Mouse (Mus musculus) spleen, embryonic (tissue): ENCODE data around the gene Olfr1225.
"Not testable (repeated sequence)": the region's sequence is repeated elsewhere in the genome, so short reads cannot be mapped to it uniquely, and the experiment has no call there.

ENCODE experiments used
- CTCF ChIA-PET: fragments of 350-600 bp; sonication (Branson Sonifier 250); formaldehyde crosslinking; loops from one replicate; lab custom pipeline; 2022; lab: Charles Lee

The Olfr1225 gene

DNA sequence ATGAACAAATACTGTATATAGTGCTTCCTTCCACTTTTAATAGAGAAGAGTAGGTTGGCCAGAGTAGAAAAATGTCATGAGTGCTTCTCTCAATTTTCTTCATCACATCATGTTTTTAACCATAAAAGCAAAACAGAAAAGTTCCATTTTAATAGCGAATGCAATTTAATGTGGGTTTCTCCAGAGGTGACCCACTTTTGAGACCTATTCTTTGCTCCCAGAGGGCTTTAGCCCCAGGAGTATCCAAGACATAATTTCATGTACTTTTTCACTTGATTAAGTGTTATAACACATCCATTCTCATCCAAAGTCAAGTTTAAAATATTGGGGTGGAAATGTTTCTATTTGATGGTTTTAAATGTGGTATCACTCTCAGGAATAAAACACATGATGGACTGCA, at the start of gene Olfr1225:
Gene Olfr1225, minus strand, starts transcription at position 101 of the 400 bp plus-strand sequence.
- CTCF ChIA-PET = no interaction called here

- CTCF ChIA-PET = no interaction called here
Observed at GRCm38 (mm10) chr2:89199948-89200347, 25.5 kb upstream of the Olfr1225 start, which contains the start of gene Olfr1226. Gene Olfr1226, minus strand, starts transcription at chr2:89200048.

- CTCF ChIA-PET = no interaction called here
Observed at GRCm38 (mm10) chr2:89196325-89196982, 22.0 kb upstream of the Olfr1225 start.

DNA sequence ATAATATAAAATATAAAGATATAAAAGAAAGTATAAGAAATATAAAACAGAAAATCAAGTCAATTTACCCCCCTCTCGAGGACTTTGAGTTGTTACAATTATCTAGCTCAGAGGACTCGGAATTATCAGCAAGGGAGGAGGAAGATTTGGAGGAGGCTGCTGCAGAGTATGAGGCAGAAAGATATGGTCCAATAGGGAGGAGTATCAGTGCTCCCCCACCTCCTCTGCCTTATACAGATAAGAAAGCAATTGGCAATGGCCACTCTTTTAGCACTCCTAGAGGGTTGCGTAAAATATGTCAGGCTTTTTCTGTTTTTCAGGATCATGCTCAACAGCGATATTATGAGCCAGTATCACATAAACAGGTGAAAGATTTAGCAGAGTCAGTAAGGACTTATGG, 9.8 kb downstream of the Olfr1225 start:
- CTCF ChIA-PET = not testable (repeated sequence)

DNA sequence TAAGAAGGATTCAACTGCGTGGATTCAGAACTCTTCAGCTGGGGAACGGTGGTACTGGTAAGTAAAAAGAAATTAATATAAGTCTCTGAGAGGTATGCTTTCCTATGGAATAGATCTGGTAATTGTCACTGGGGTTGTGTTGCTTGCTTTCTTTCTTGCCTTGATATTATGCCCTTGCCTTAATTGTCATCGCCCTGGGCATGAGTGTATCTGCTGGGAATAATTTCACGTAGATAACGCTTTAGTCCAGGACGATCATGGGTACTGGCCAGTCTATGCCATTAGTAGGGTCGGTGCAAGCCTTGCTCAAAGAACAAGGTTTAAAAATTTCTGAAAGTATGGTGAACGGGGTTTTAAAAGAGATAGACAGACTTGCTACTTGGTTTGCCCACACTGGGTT, 10.5 kb downstream of the Olfr1225 start, which contains the start of gene Olfr1224-ps1:
Gene Olfr1224-ps1, minus strand, starts transcription at position 101 of the 400 bp plus-strand sequence.
- CTCF ChIA-PET = not testable (repeated sequence)

DNA sequence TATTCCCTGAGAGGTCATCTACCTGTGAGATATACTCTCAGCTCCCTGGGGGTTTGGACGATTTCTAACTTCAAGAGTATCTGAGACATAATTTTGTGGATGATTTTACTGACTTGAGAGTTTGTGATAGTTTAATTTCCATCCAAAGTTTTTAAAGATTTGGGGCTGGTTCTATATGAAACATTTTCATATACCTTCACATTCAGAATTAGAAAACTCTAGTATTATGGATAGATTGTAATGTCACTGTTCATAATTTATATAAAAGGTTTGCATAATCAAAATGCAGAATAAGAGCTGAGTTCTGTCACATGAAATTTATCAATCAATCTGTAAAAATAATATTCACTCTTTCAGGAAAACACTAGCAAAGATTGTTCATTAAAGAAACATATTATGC, 23.0 kb downstream of the Olfr1225 start, which contains the start of gene Olfr1223:
Gene Olfr1223, minus strand, starts transcription at position 101 of the 400 bp plus-strand sequence.
- CTCF ChIA-PET = no interaction called here

DNA sequence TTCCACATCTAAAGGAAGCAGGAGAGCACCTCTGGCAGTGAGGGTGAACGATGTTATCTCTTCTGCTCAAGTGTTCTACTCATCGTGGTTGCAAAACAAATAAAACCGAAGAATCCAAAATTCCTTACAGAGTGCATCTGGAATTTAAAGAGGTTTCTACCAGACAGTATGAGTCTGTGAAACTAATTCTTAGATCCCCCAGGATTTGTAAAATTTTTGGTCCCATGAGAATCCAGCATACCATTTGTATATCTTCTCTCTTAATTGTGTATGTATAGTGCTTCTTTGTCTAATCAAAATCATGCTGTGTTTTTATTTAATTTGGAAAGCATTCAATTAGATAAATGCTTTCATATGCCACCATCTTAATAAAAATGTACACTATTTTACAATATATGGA, 41.5 kb downstream of the Olfr1225 start, which contains the start of gene Olfr1222:
Gene Olfr1222, minus strand, starts transcription at position 101 of the 400 bp plus-strand sequence.
- CTCF ChIA-PET = no interaction called here
